Mouse (Mus musculus) liver, embryonic 15.5 days (tissue): ENCODE results near the gene Cox20. TPM values are rescaled to one million over a fixed set of nuclear protein-coding genes. Genes with fewer than 3 reads are reported as not detected.
A peak's percentile ranks its signal among the peaks of the same experiment; 100 is the strongest.
"Not testable (repeated sequence)": the region's sequence is repeated elsewhere in the genome, so short reads cannot be mapped to it uniquely, and the experiment has no call there.

Experiments
- ATAC-seq: fragments of 200-750 bp; cut with Nextera tagmentation; 2 replicates; pipeline ENCODE4 v1.8.0; 2017; ENCODE audit warnings: moderate number of reproducible peaks, mild to moderate bottlenecking, moderate library complexity; ENCODE audit not compliant: insufficient read depth
- H3K27ac ChIP-seq: fragments of 300-500 bp; sonication (generic); replicated peaks from 2 replicates; pipeline ENCODE4 v1.5.1; 2015; ENCODE audit warnings: mild to moderate bottlenecking, inconsistent platforms
- H3K27me3 ChIP-seq: fragments of 300-500 bp; sonication (generic); 2 replicates; pipeline ENCODE4 v1.6.1; 2015; ENCODE audit warnings: mild to moderate bottlenecking, inconsistent platforms
- H3K36me3 ChIP-seq: fragments of 300-500 bp; sonication (generic); replicated peaks from 2 replicates; pipeline ENCODE4 v1.6.1; 2015; ENCODE audit warnings: moderate library complexity, mild to moderate bottlenecking, inconsistent platforms
- H3K4me1 ChIP-seq: fragments of 300-500 bp; sonication (generic); replicated peaks from 2 replicates; pipeline ENCODE4 v1.6.1; 2015; ENCODE audit warnings: inconsistent platforms
- H3K4me2 ChIP-seq: fragments of 300-500 bp; sonication (generic); 2 replicates; pipeline ENCODE4 v1.6.1; 2015; ENCODE audit warnings: moderate library complexity, mild to moderate bottlenecking, inconsistent platforms
- H3K4me3 ChIP-seq: fragments of 300-500 bp; sonication (generic); replicated peaks from 2 replicates; pipeline ENCODE4 v1.5.1; 2015; ENCODE audit warnings: mild to moderate bottlenecking, inconsistent platforms
- H3K9ac ChIP-seq: fragments of 300-500 bp; sonication (generic); 2 replicates; pipeline ENCODE4 v1.6.1; 2015; ENCODE audit warnings: moderate library complexity, mild to moderate bottlenecking, inconsistent platforms
- H3K9me3 ChIP-seq: fragments of 300-500 bp; sonication (generic); replicated peaks from 2 replicates; pipeline ENCODE4 v1.6.1; 2016; ENCODE audit warnings: inconsistent platforms
- WGBS: fragments of 180-500 bp; shearing (Covaris S2); methylation state at CpG from one replicate; pipeline ENCODE4 v1.1.7; 2015; ENCODE audit warnings: mixed read lengths; ENCODE audit not compliant: insufficient replicate concordance; 5-methylcytosine and 5-hydroxymethylcytosine counted together
- polyA plus RNA-seq: library from polyadenylated mRNA; unstranded; fragments of >200 nt; fragmentation: Nextera tagmentation; extraction: Ambion mirVana; gene quantifications from 2 replicates; pipeline ENCODE4 v1.2.1, GENCODE M21; 2015

Gene Cox20
- polyA plus RNA-seq, 1 experiment from 2014 or later: 78.6 TPM

GRCm38 (mm10) chr1:178336777-178337481, 18.0 kb downstream of the Cox20 start:
- Histone ChIP-seq H3K27ac (peak overlapping the region; percentile 99), H3K36me3 (peaks cover 35% of the 10 kb centered on the region), H3K27me3 (no peaks in the 10 kb centered on the region), H3K9me3 (no peaks in the 10 kb centered on the region), H3K9ac (peak overlapping the region; percentile 95), H3K4me3 (peak overlapping the region; percentile 100), H3K4me2 (peak overlapping the region; percentile 76), H3K4me1 (peaks cover 41% of the 10 kb centered on the region)
- ATAC-seq: peak; percentile 51
- under 1% methylated on average over 88 of the region's 89 CpGs for WGBS

- peaks cover 33% of the 10 kb centered on the region for H3K4me1 ChIP-seq
- ATAC-seq: peak; percentile 83
- WGBS: under 1% methylated on average over 73 of the region's 73 CpGs
- H3K9ac ChIP-seq: peak within 1 kb of the TSS; percentile 95
- H3K27ac ChIP-seq: peak within 1 kb of the TSS; percentile 99
- peak within 1 kb of the TSS; percentile 76 for H3K4me2 ChIP-seq
- no peaks in the 10 kb centered on the region for H3K27me3 ChIP-seq
- H3K4me3 ChIP-seq: peak within 1 kb of the TSS; percentile 100
- H3K9me3 ChIP-seq: no peaks in the 10 kb centered on the region
- peaks cover 27% of the 10 kb centered on the region for H3K36me3 ChIP-seq
Observed at GRCm38 (mm10) chr1:178337551-178338317, 18.8 kb downstream of the Cox20 start, which contains the start of gene Hnrnpu. Gene Hnrnpu (minus strand): TSS chr1:178337797.

GRCm38 (mm10) chr1:178338318-178338641, 19.4 kb downstream of the Cox20 start:
- Histone ChIP-seq H3K9ac (peak overlapping the region; percentile 95), H3K4me3 (peak overlapping the region; percentile 100), H3K4me2 (peak overlapping the region; percentile 76), H3K9me3 (no peaks in the 10 kb centered on the region), H3K4me1 (peaks cover 27% of the 10 kb centered on the region), H3K27ac (peak overlapping the region; percentile 99), H3K27me3 (no peaks in the 10 kb centered on the region), H3K36me3 (peaks cover 21% of the 10 kb centered on the region)
- 8% methylated on average over 6 of the region's 6 CpGs for WGBS
- ATAC-seq: no peak

GRCm38 (mm10) chr1:178340213-178340612, 21.3 kb downstream of the Cox20 start:
- peaks cover 13% of the 10 kb centered on the region for H3K4me1 ChIP-seq
- no peak overlapping the region for H3K9ac ChIP-seq
- H3K4me2 ChIP-seq: no peak overlapping the region
- no peaks in the 10 kb centered on the region for H3K9me3 ChIP-seq
- H3K27ac ChIP-seq: no peak overlapping the region
- no peak overlapping the region for H3K4me3 ChIP-seq
- H3K36me3 ChIP-seq: peaks cover 5% of the 10 kb centered on the region; the same call in 1 of the 2 replicates
- 75% methylated on average over 2 of the region's 2 CpGs for WGBS
- ATAC-seq: no peak
- H3K27me3 ChIP-seq: no peaks in the 10 kb centered on the region

GRCm38 (mm10) chr1:178341435-178341834, 22.5 kb downstream of the Cox20 start:
- no peaks in the 10 kb centered on the region for H3K36me3 ChIP-seq
- no peak overlapping the region for H3K9ac ChIP-seq
- peaks cover 13% of the 10 kb centered on the region for H3K4me1 ChIP-seq
- H3K4me3 ChIP-seq: no peak overlapping the region
- H3K9me3 ChIP-seq: no peaks in the 10 kb centered on the region
- H3K4me2 ChIP-seq: no peak overlapping the region
- no peak for ATAC-seq
- no peak overlapping the region for H3K27ac ChIP-seq
- 71% methylated on average over 3 of the region's 3 CpGs for WGBS
- H3K27me3 ChIP-seq: no peaks in the 10 kb centered on the region

- no peaks in the 10 kb centered on the region for H3K27me3 ChIP-seq
- WGBS: 40% methylated on average over 1 of the region's 1 CpGs
- no peak for ATAC-seq
Observed at GRCm38 (mm10) chr1:178342063-178342462, 23.1 kb downstream of the Cox20 start.

GRCm38 (mm10) chr1:178342612-178343011, 23.7 kb downstream of the Cox20 start:
- ATAC-seq: no peak
- H3K9me3 ChIP-seq: no peaks in the 10 kb centered on the region

More at GRCm38 (mm10) chr1:178342063-178342462, 23.1 kb downstream of the Cox20 start:
- Histone ChIP-seq H3K4me1 (peaks cover 13% of the 10 kb centered on the region), H3K4me2 (no peak overlapping the region), H3K27ac (no peak overlapping the region), H3K9me3 (no peaks in the 10 kb centered on the region), H3K36me3 (no peaks in the 10 kb centered on the region), H3K9ac (no peak overlapping the region), H3K4me3 (no peak overlapping the region)

GRCm38 (mm10) chr1:178344071-178344805, 25.3 kb downstream of the Cox20 start:
- H3K27ac ChIP-seq, H3K4me1 ChIP-seq, H3K4me2 ChIP-seq, H3K9ac ChIP-seq, H3K4me3 ChIP-seq, ATAC-seq, H3K36me3 ChIP-seq, H3K27me3 ChIP-seq, H3K9me3 ChIP-seq: not testable (repeated sequence)
- 88% methylated on average over 10 of the region's 10 CpGs for WGBS

More at GRCm38 (mm10) chr1:178342612-178343011, 23.7 kb downstream of the Cox20 start:
- Histone ChIP-seq H3K36me3 (no peaks in the 10 kb centered on the region), H3K4me1 (peaks cover 13% of the 10 kb centered on the region), H3K4me3 (no peak overlapping the region), H3K27ac (no peak overlapping the region), H3K27me3 (no peaks in the 10 kb centered on the region), H3K9ac (no peak overlapping the region), H3K4me2 (no peak overlapping the region)
- WGBS: 46% methylated on average over 5 of the region's 5 CpGs

- Histone ChIP-seq H3K27me3 (no peaks in the 10 kb centered on the region), H3K4me3 (no peak overlapping the region), H3K4me2 (no peak overlapping the region), H3K9ac (no peak overlapping the region), H3K4me1 (no peaks in the 10 kb centered on the region), H3K36me3 (no peaks in the 10 kb centered on the region), H3K27ac (no peak overlapping the region), H3K9me3 (no peaks in the 10 kb centered on the region)
- ATAC-seq: no peak
- WGBS: 79% methylated on average over 2 of the region's 2 CpGs
Observed at GRCm38 (mm10) chr1:178350792-178351191, 31.9 kb downstream of the Cox20 start.

GRCm38 (mm10) chr1:178351643-178352042, 32.7 kb downstream of the Cox20 start:
- H3K4me1 ChIP-seq: no peaks in the 10 kb centered on the region
- no peaks in the 10 kb centered on the region for H3K9me3 ChIP-seq
- H3K4me2 ChIP-seq: no peak overlapping the region
- H3K36me3 ChIP-seq: no peaks in the 10 kb centered on the region
- no peak overlapping the region for H3K9ac ChIP-seq
- no peak for ATAC-seq
- H3K4me3 ChIP-seq: no peak overlapping the region
- no peak overlapping the region for H3K27ac ChIP-seq
- H3K27me3 ChIP-seq: no peaks in the 10 kb centered on the region

GRCm38 (mm10) chr1:178354576-178354975, 35.6 kb downstream of the Cox20 start:
- Histone ChIP-seq H3K4me1 (no peaks in the 10 kb centered on the region), H3K27me3 (no peaks in the 10 kb centered on the region), H3K27ac (no peak overlapping the region), H3K4me3 (no peak overlapping the region), H3K4me2 (no peak overlapping the region), H3K9me3 (no peaks in the 10 kb centered on the region), H3K36me3 (no peaks in the 10 kb centered on the region), H3K9ac (no peak overlapping the region)
- ATAC-seq: no peak
- WGBS: 40% methylated on average over 3 of the region's 3 CpGs
